Mouse (Mus musculus) kidney, postnatal 25 days (tissue): ENCODE results near the gene Dclk3.

Source experiments
- DNase-seq, 2 experiments: peaks; one replicate each; pipeline ENCODE4 v3.0.0; 2021; ENCODE audit warnings: mixed read lengths in 2 of 2

Dclk3 gene

GRCm38 (mm10) chr9:111441151-111441550, 2.3 kb downstream of the Dclk3 start:
- DNase-seq = peak; percentile 68 to 84

- DNase-seq = no peak
Measured at GRCm38 (mm10) chr9:111446204-111446603, 7.3 kb downstream of the Dclk3 start.

GRCm38 (mm10) chr9:111448976-111449375, 10.1 kb downstream of the Dclk3 start:
- peak; percentile 36 to 58 for DNase-seq

- DNase-seq = no peak
Measured at GRCm38 (mm10) chr9:111449880-111450279, 11.0 kb downstream of the Dclk3 start.

GRCm38 (mm10) chr9:111450853-111451404, 12.0 kb downstream of the Dclk3 start:
- DNase-seq = peak; percentile 40 to 56

- no peak for DNase-seq
Measured at GRCm38 (mm10) chr9:111453895-111454294, 15.0 kb downstream of the Dclk3 start.

GRCm38 (mm10) chr9:111457176-111457935, 18.5 kb downstream of the Dclk3 start:
- DNase-seq = no peak

- DNase-seq = no peak
Measured at GRCm38 (mm10) chr9:111457936-111458310, 19.0 kb downstream of the Dclk3 start.

- DNase-seq = peak in 1 of 2 experiments; percentile 33
Measured at GRCm38 (mm10) chr9:111459466-111459865, 20.6 kb downstream of the Dclk3 start.

- DNase-seq = peak; percentile 70 to 86
Measured at GRCm38 (mm10) chr9:111460201-111460814, 21.4 kb downstream of the Dclk3 start.

GRCm38 (mm10) chr9:111461415-111462103, 22.7 kb downstream of the Dclk3 start:
- peak; percentile 78 to 81 for DNase-seq

- no peak for DNase-seq
Measured at GRCm38 (mm10) chr9:111465666-111466065, 26.8 kb downstream of the Dclk3 start.

GRCm38 (mm10) chr9:111473686-111474457, 35.0 kb downstream of the Dclk3 start:
- DNase-seq = peak; percentile 72 to 90

GRCm38 (mm10) chr9:111474458-111474745, 35.5 kb downstream of the Dclk3 start:
- DNase-seq = no peak

- DNase-seq = no peak
Measured at GRCm38 (mm10) chr9:111475281-111475680, 36.4 kb downstream of the Dclk3 start.

- no peak for DNase-seq
Measured at GRCm38 (mm10) chr9:111475973-111476372, 37.1 kb downstream of the Dclk3 start.

GRCm38 (mm10) chr9:111476479-111477016, 37.7 kb downstream of the Dclk3 start:
- DNase-seq = no peak

GRCm38 (mm10) chr9:111478853-111479490, 40.1 kb downstream of the Dclk3 start:
- DNase-seq = no peak

- no peak for DNase-seq
Measured at GRCm38 (mm10) chr9:111481011-111481410, 42.1 kb downstream of the Dclk3 start.

GRCm38 (mm10) chr9:111486645-111487477, 48.0 kb downstream of the Dclk3 start:
- no peak for DNase-seq

- DNase-seq = no peak
Measured at GRCm38 (mm10) chr9:111490583-111490982, 51.7 kb downstream of the Dclk3 start.
